Mouse (Mus musculus) ES-E14 (cell line): ENCODE results near the gene Appl1. TPM values are rescaled to one million over a fixed set of nuclear protein-coding genes. Genes with fewer than 3 reads are reported as not detected.
A peak's percentile ranks its signal among the peaks of the same experiment; 100 is the strongest.

Source experiments
- DNase-seq: peaks from one replicate; pipeline ENCODE4 v3.0.0-alpha.2; 2013; ENCODE audit warnings: low read depth, low spot score
- H3K27ac ChIP-seq: 2 replicates; pipeline ENCODE4 v1.5.1; 2012; ENCODE audit warnings: low read depth, mild to moderate bottlenecking, low read length, moderate library complexity, mixed read lengths; ENCODE audit not compliant: poor library complexity, insufficient read depth, severe bottlenecking
- H3K36me3 ChIP-seq: 2 replicates; pipeline ENCODE4 v1.6.1; 2012; ENCODE audit warnings: mild to moderate bottlenecking, low read length, moderate library complexity, mixed read lengths; ENCODE audit not compliant: control insufficient read depth, poor library complexity, insufficient read depth, severe bottlenecking
- H3K4me1 ChIP-seq, 2 experiments: fragments of 150-350 bp in 1 of 2; sonication (generic) in 1 of 2; 2 replicates each; pipeline ENCODE4 v1.6.1; 2012; ENCODE audit warnings: low read length in 2 of 2, mild to moderate bottlenecking in 1 of 2, mixed read lengths in 1 of 2; ENCODE audit not compliant: control insufficient read depth in 2 of 2, insufficient read depth in 2 of 2, poor library complexity in 1 of 2
- H3K4me3 ChIP-seq, 2 experiments: fragments of 150-350 bp in 1 of 2; sonication (generic) in 1 of 2; 2 replicates each; pipeline ENCODE4 v1.5.1; 2012; ENCODE audit warnings: low read length in 2 of 2, low read depth in 1 of 2, mild to moderate bottlenecking in 1 of 2, mixed read lengths in 1 of 2; ENCODE audit not compliant: insufficient read depth in 1 of 2, poor library complexity in 1 of 2, severe bottlenecking in 1 of 2
- H3K9ac ChIP-seq: 2 replicates; pipeline ENCODE4 v1.6.1; 2012; ENCODE audit warnings: low read depth, mild to moderate bottlenecking, low read length, mixed read lengths; ENCODE audit not compliant: poor library complexity, insufficient read depth, severe bottlenecking
- H3K9me3 ChIP-seq: fragments of 150-350 bp; sonication (generic); 2 replicates; pipeline ENCODE4 v1.6.1; 2012; ENCODE audit warnings: low read depth, mild to moderate bottlenecking, low read length; ENCODE audit not compliant: control insufficient read depth, insufficient read depth
- CHD2 ChIP-seq: IDR thresholded peaks from 2 replicates; pipeline ENCODE4 v1.6.1; 2014; ENCODE audit warnings: mild to moderate bottlenecking, low read depth, low read length, inconsistent platforms
- HCFC1 ChIP-seq: IDR thresholded peaks from 2 replicates; pipeline ENCODE4 v1.6.1; 2012; ENCODE audit warnings: low read length, inconsistent platforms, borderline replicate concordance; ENCODE audit not compliant: insufficient read depth
- MAFK ChIP-seq: IDR thresholded peaks from 2 replicates; pipeline ENCODE4 v1.6.1; 2014; ENCODE audit warnings: mild to moderate bottlenecking, low read depth, low read length, inconsistent platforms; ENCODE audit not compliant: insufficient read depth
- ZC3H11A ChIP-seq: IDR thresholded peaks from 2 replicates; pipeline ENCODE4 v1.6.1; 2012; ENCODE audit warnings: low read depth, mild to moderate bottlenecking, inconsistent platforms, low read length, borderline replicate concordance
- ZNF384 ChIP-seq: IDR thresholded peaks from 2 replicates; pipeline ENCODE4 v1.6.1; 2012; ENCODE audit warnings: low read depth, low read length, inconsistent platforms
- in situ Hi-C, 2 experiments: fragments of 600-800 bp; cut with MboI; formaldehyde crosslinking; loops; one replicate each; pipeline ENCODE4 v1.15.1; 2025; ENCODE audit warnings: low sequenced_read_pairs in 2 of 2, inconsistent platforms in 1 of 2; ENCODE audit not compliant: unreplicated experiment in 2 of 2
- total RNA-seq: library from RNA; depleted of rRNA; stranded (reverse); fragments of 300-350 nt; gene quantifications from 2 replicates; pipeline ENCODE4 v1.2.3, GENCODE M21; 2012

Appl1 gene
- total RNA-seq, 1 experiment = 16.1 TPM

GRCm38 (mm10) chr14:27005937-27006336, 34.9 kb upstream of the Appl1 start:
- H3K36me3 ChIP-seq = no peaks in the 10 kb centered on the region
- no peak overlapping the region for H3K4me3 ChIP-seq
- H3K4me1 ChIP-seq = peaks cover 1 to 12% of the 10 kb centered on the region in 2 experiments; a peak in 1 of 4 replicates
- no peak for TF ChIP-seq ZNF384
- no peak for TF ChIP-seq ZC3H11A
- TF ChIP-seq CHD2 = no peak
- TF ChIP-seq HCFC1 = no peak
- TF ChIP-seq MAFK = no peak
- no peak for DNase-seq
- in situ Hi-C loops = no loop called here
- no peak overlapping the region for H3K9ac ChIP-seq
- no peaks in the 10 kb centered on the region for H3K9me3 ChIP-seq
- no peak overlapping the region for H3K27ac ChIP-seq

- peaks cover 1 to 12% of the 10 kb centered on the region in 2 experiments; a peak in 1 of 4 replicates for H3K4me1 ChIP-seq
- H3K9me3 ChIP-seq = no peaks in the 10 kb centered on the region
- H3K36me3 ChIP-seq = no peaks in the 10 kb centered on the region
- H3K4me3 ChIP-seq = no peak overlapping the region
- H3K9ac ChIP-seq = no peak overlapping the region
- no peak for DNase-seq
- in situ Hi-C loops = no loop called here
- no peak overlapping the region for H3K27ac ChIP-seq
- TF ChIP-seq MAFK = no peak
- TF ChIP-seq ZC3H11A = no peak
Observed at GRCm38 (mm10) chr14:27004906-27005305, 33.9 kb upstream of the Appl1 start.

GRCm38 (mm10) chr14:27000386-27000785, 29.4 kb upstream of the Appl1 start:
- in situ Hi-C loops = no loop called here
- no peaks in the 10 kb centered on the region for H3K36me3 ChIP-seq
- H3K4me1 ChIP-seq = no peaks in the 10 kb centered on the region
- no peak for DNase-seq
- H3K27ac ChIP-seq = no peak overlapping the region
- H3K9me3 ChIP-seq = no peaks in the 10 kb centered on the region
- H3K9ac ChIP-seq = no peak overlapping the region
- H3K4me3 ChIP-seq = no peak overlapping the region; a peak in 1 of 4 replicates
- TF ChIP-seq ZNF384 (no peak), ZC3H11A (no peak)

- no peak for TF ChIP-seq CHD2
- no peak for TF ChIP-seq ZC3H11A
- no peak for TF ChIP-seq ZNF384
- TF ChIP-seq MAFK = peak; percentile 65
- H3K36me3 ChIP-seq = no peaks in the 10 kb centered on the region
- DNase-seq = no peak
- no peaks in the 10 kb centered on the region for H3K9me3 ChIP-seq
- H3K27ac ChIP-seq = no peak overlapping the region
- peaks cover 0 to 2% of the 10 kb centered on the region in 2 experiments; a peak in 2 of 4 replicates for H3K4me1 ChIP-seq
- no peak overlapping the region for H3K9ac ChIP-seq
- H3K4me3 ChIP-seq = no peak overlapping the region
- in situ Hi-C loops = no loop called here
Observed at GRCm38 (mm10) chr14:26996257-26996656, 25.2 kb upstream of the Appl1 start.

GRCm38 (mm10) chr14:26994211-26994741, 23.2 kb upstream of the Appl1 start, which contains the start of gene Hesx1:
Gene Hesx1 (plus strand): TSS chr14:26994416.
- in situ Hi-C loops = no loop called here
- DNase-seq = peak; percentile 47
- H3K4me3 ChIP-seq = peak within 1 kb of the TSS; percentile 19 to 40
- no peak within 1 kb of the TSS for H3K27ac ChIP-seq
- TF ChIP-seq CHD2 = no peak; the same call in 1 of the 2 replicates
- TF ChIP-seq HCFC1 = no peak
- no peak for TF ChIP-seq MAFK
- no peak for TF ChIP-seq ZC3H11A
- no peak for TF ChIP-seq ZNF384
- H3K36me3 ChIP-seq = no peaks in the 10 kb centered on the region
- H3K9ac ChIP-seq = peak within 1 kb of the TSS; percentile 4; the same call in 1 of the 2 replicates
- H3K4me1 ChIP-seq = peaks cover 2% of the 10 kb centered on the region in 2 experiments; a peak in 2 of 4 replicates
- no peaks in the 10 kb centered on the region for H3K9me3 ChIP-seq
